Mouse (Mus musculus) stomach, postnatal 0 days (tissue): ENCODE measurements at regions not wholly inside any gene's neighbourhood (a gene's known extent, or its start where the extent isn't known, plus 50 kb on each side); places are given as distances from the start of the nearest gene placed in this dataset.

Experiments
- ATAC-seq: fragments of 200-750 bp; cut with Nextera tagmentation; 2 replicates; pipeline ENCODE4 v1.8.0; 2017; ENCODE audit not compliant: low FRiP score, low TSS enrichment
- DNase-seq: peaks from one replicate; pipeline ENCODE4 v3.0.0-alpha.2; 2016; ENCODE audit warnings: low spot score
- H3K27ac ChIP-seq: fragments of 300-500 bp; sonication (generic); replicated peaks from 2 replicates; pipeline ENCODE4 v1.5.1; 2014; ENCODE audit warnings: mild to moderate bottlenecking, control low read depth
- H3K27me3 ChIP-seq: fragments of 300-500 bp; sonication (generic); 2 replicates; pipeline ENCODE4 v1.6.1; 2014; ENCODE audit warnings: low read length; ENCODE audit not compliant: control insufficient read depth, insufficient read depth
- H3K36me3 ChIP-seq: fragments of 300-500 bp; sonication (generic); 2 replicates; pipeline ENCODE4 v1.6.1; 2014; ENCODE audit warnings: low read length, mixed read lengths; ENCODE audit not compliant: control insufficient read depth, insufficient read depth
- H3K4me1 ChIP-seq: fragments of 300-500 bp; sonication (generic); replicated peaks from 2 replicates; pipeline ENCODE4 v1.6.1; 2014; ENCODE audit warnings: antibody characterized with exemption; ENCODE audit not compliant: control insufficient read depth, insufficient read depth
- H3K4me2 ChIP-seq: fragments of 300-500 bp; sonication (generic); replicated peaks from 2 replicates; pipeline ENCODE4 v1.6.1; 2014; ENCODE audit warnings: low read depth, mild to moderate bottlenecking, control low read depth, moderate library complexity
- H3K4me3 ChIP-seq: fragments of 300-500 bp; sonication (generic); 2 replicates; pipeline ENCODE4 v1.5.1; 2014; ENCODE audit warnings: low read depth, low read length, control low read depth
- H3K9ac ChIP-seq: fragments of 300-500 bp; sonication (generic); 2 replicates; pipeline ENCODE4 v1.6.1; 2014; ENCODE audit warnings: mild to moderate bottlenecking, low read length, control low read depth, mixed read lengths
- H3K9me3 ChIP-seq: fragments of 300-500 bp; sonication (generic); 2 replicates; pipeline ENCODE4 v1.6.1; 2016; ENCODE audit warnings: low read length; ENCODE audit not compliant: control insufficient read depth
- CTCF ChIP-seq: IDR thresholded peaks from 2 replicates; pipeline ENCODE4 v1.5.1; 2016; ENCODE audit warnings: antibody characterized with exemption, low read depth, mild to moderate bottlenecking, moderate library complexity
- EP300 ChIP-seq: optimal IDR thresholded peaks from 2 replicates; pipeline ENCODE3; 2016; ENCODE audit warnings: antibody characterized with exemption
- WGBS: fragments of 180-500 bp; shearing (Covaris S2); extraction: QIAGEN DNeasy Blood & Tissue Kit; methylation state at CpG from one replicate; pipeline ENCODE4 v1.1.7; 2014; 5-methylcytosine and 5-hydroxymethylcytosine counted together

DNA sequence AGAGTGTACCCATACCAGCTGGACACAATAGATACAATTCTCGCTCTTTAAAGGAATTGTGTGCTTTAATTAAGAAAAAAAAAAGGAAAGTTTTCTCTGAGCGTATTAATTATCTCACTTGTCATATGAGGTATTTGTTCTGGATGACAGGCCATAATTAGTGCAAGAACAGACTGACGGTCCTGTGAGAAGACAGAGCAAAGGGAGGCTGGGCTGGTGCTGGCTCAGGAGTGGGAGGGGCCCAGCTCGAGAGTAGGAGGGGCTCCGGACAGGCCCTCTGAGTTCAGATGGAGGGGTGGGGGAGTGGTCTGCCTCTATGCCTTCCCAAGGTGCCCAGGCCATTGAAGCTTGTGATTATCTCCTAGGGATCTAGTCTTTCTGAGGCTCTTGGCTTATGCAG lies 591.5 kb upstream of the Fam19a5 start:
- Histone ChIP-seq H3K4me1 (no peaks in the 10 kb centered on the region), H3K9me3 (no peaks in the 10 kb centered on the region), H3K4me2 (no peak overlapping the region), H3K27ac (no peak overlapping the region), H3K36me3 (no peaks in the 10 kb centered on the region), H3K9ac (no peak overlapping the region), H3K27me3 (no peaks in the 10 kb centered on the region), H3K4me3 (no peak overlapping the region)
- no peak for ATAC-seq
- TF ChIP-seq EP300 = no peak
- TF ChIP-seq CTCF = no peak
- DNase-seq = no peak
- 50% methylated on average over 5 of the region's 5 CpGs for WGBS

- no peaks in the 10 kb centered on the region for H3K36me3 ChIP-seq
- H3K27me3 ChIP-seq = no peaks in the 10 kb centered on the region
- DNase-seq (no peak), ATAC-seq (no peak)
- H3K9me3 ChIP-seq = no peaks in the 10 kb centered on the region
- no peak overlapping the region for H3K4me3 ChIP-seq
- H3K4me2 ChIP-seq = no peak overlapping the region
- H3K4me1 ChIP-seq = no peaks in the 10 kb centered on the region
- no peak overlapping the region for H3K9ac ChIP-seq
- TF ChIP-seq EP300 (no peak), CTCF (no peak)
- H3K27ac ChIP-seq = no peak overlapping the region
- WGBS = 58% methylated on average over 8 of the region's 8 CpGs
Measured at GRCm38 (mm10) chr15:86957872-86958271, 586.2 kb upstream of the Fam19a5 start.

DNA sequence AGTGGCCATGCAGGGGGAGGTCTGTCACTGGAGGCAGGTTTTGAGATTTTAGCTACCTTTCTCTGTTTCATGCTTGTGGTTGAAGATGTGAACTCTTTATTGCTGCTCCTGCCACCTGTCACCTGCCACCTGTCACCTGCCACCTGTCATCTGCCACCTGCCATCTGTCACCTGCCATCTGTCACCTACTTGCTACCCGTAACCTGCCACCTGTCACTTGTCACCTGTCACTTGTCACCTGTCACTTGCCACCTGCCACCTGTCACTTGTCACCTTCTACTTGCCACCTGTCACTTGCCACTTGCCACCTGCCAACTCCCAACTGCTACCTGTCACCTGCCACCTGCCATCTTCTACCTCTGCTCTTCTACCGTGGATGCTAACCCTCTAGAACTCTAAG lies 581.2 kb upstream of the Fam19a5 start:
- Histone ChIP-seq H3K4me1 (no peaks in the 10 kb centered on the region), H3K27ac (no peak overlapping the region), H3K9me3 (no peaks in the 10 kb centered on the region), H3K36me3 (no peaks in the 10 kb centered on the region), H3K9ac (no peak overlapping the region), H3K27me3 (no peaks in the 10 kb centered on the region), H3K4me3 (no peak overlapping the region), H3K4me2 (no peak overlapping the region)
- TF ChIP-seq CTCF = no peak
- TF ChIP-seq EP300 = no peak
- ATAC-seq = no peak
- DNase-seq = no peak
- 74% methylated on average over 2 of the region's 2 CpGs for WGBS

DNA sequence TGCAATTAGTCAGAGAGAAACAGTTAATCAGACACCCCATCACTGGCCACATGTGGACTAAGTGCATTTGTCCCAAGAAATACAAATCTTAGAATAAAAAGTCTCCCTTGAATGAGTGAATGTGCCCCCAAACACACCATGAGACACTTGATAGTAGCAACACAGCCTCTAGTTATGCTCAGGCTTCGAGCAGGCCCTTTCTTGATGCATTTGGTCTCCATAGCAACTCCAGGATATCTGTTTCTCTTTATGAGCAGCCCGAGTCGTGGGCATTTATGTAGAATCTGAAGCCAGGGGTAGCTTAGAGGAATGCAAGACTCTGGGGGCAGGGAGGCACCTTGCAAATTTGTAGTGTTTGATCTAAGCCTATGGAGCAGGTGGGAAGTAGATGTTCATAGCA lies 580.6 kb upstream of the Fam19a5 start:
- 50% methylated on average over 3 of the region's 3 CpGs for WGBS
- Histone ChIP-seq H3K27me3 (no peaks in the 10 kb centered on the region), H3K4me1 (no peaks in the 10 kb centered on the region), H3K36me3 (no peaks in the 10 kb centered on the region), H3K9me3 (no peaks in the 10 kb centered on the region), H3K4me3 (no peak overlapping the region), H3K9ac (no peak overlapping the region), H3K4me2 (no peak overlapping the region), H3K27ac (no peak overlapping the region)
- TF ChIP-seq CTCF (no peak), EP300 (no peak)
- DNase-seq (no peak), ATAC-seq (no peak)

GRCm38 (mm10) chr15:86971436-86971835 lies 572.7 kb upstream of the Fam19a5 start:
- DNase-seq = no peak
- TF ChIP-seq EP300 (no peak), CTCF (no peak)
- Histone ChIP-seq H3K4me2 (no peak overlapping the region), H3K9ac (no peak overlapping the region), H3K27me3 (no peaks in the 10 kb centered on the region), H3K4me1 (no peaks in the 10 kb centered on the region), H3K36me3 (no peaks in the 10 kb centered on the region), H3K27ac (no peak overlapping the region), H3K9me3 (no peaks in the 10 kb centered on the region), H3K4me3 (no peak overlapping the region)
- ATAC-seq = no peak
- WGBS = 86% methylated on average over 2 of the region's 2 CpGs

- Histone ChIP-seq H3K27ac (no peak overlapping the region), H3K4me3 (no peak overlapping the region), H3K4me2 (no peak overlapping the region), H3K27me3 (no peaks in the 10 kb centered on the region), H3K9ac (no peak overlapping the region), H3K9me3 (no peaks in the 10 kb centered on the region), H3K4me1 (no peaks in the 10 kb centered on the region), H3K36me3 (no peaks in the 10 kb centered on the region)
- WGBS = 92% methylated on average over 6 of the region's 6 CpGs
- ATAC-seq (no peak), DNase-seq (no peak)
- no peak for TF ChIP-seq EP300
- TF ChIP-seq CTCF = no peak
Measured at GRCm38 (mm10) chr15:86996196-86996595, 547.9 kb upstream of the Fam19a5 start.
